Mouse (Mus musculus) layer of hippocampus, postnatal 14 days (tissue): ENCODE results near the gene Nell1. TPM values are rescaled to one million over a fixed set of nuclear protein-coding genes. Genes with fewer than 3 reads are reported as not detected.

Source experiments
- DNase-seq, 2 experiments: peaks; one replicate each; pipeline ENCODE4 v3.0.0; 2021 to 2022; ENCODE audit warnings: low spot score in 2 of 2, mixed read lengths in 1 of 2
- total RNA-seq, 2 experiments: library from RNA; stranded (reverse); gene quantifications; 2 replicates each; pipeline ENCODE4 v1.2.3; 2021

The Nell1 gene
- total RNA-seq, 2 experiments from 2014 or later = 57.7 to 66.7 TPM

GRCm38 (mm10) chr7:50241213-50241612 lies 266.5 kb downstream of the Nell1 start:
- no peak for DNase-seq

GRCm38 (mm10) chr7:50241634-50242273 lies 267.1 kb downstream of the Nell1 start:
- peak; percentile 79 to 95 for DNase-seq

GRCm38 (mm10) chr7:50253166-50253565 lies 278.5 kb downstream of the Nell1 start:
- DNase-seq = no peak

- DNase-seq = no peak
Observed at GRCm38 (mm10) chr7:50260016-50260415, 285.4 kb downstream of the Nell1 start.

GRCm38 (mm10) chr7:50295508-50295907 lies 320.8 kb downstream of the Nell1 start:
- no peak for DNase-seq

- DNase-seq = peak in 1 of 2 experiments; percentile 69
Observed at GRCm38 (mm10) chr7:50338226-50338625, 363.6 kb downstream of the Nell1 start.

GRCm38 (mm10) chr7:50338757-50339156 lies 364.1 kb downstream of the Nell1 start:
- DNase-seq = no peak

- DNase-seq = no peak
Observed at GRCm38 (mm10) chr7:50351564-50351963, 376.9 kb downstream of the Nell1 start.

GRCm38 (mm10) chr7:50357213-50357612 lies 382.5 kb downstream of the Nell1 start:
- DNase-seq = no peak

- DNase-seq = no peak
Observed at GRCm38 (mm10) chr7:50362039-50362438, 387.4 kb downstream of the Nell1 start.

- DNase-seq = peak; percentile 10 to 75
Observed at GRCm38 (mm10) chr7:50374876-50375275, 400.2 kb downstream of the Nell1 start.

GRCm38 (mm10) chr7:50410421-50410820 lies 435.8 kb downstream of the Nell1 start:
- no peak for DNase-seq

- no peak for DNase-seq
Observed at GRCm38 (mm10) chr7:50419976-50420375, 445.3 kb downstream of the Nell1 start.

- DNase-seq = no peak
Observed at GRCm38 (mm10) chr7:50422422-50423195, 447.9 kb downstream of the Nell1 start.

GRCm38 (mm10) chr7:50429725-50430124 lies 455.1 kb downstream of the Nell1 start:
- DNase-seq = no peak

- DNase-seq = peak; percentile 6 to 52
Observed at GRCm38 (mm10) chr7:50441237-50441636, 466.6 kb downstream of the Nell1 start.

GRCm38 (mm10) chr7:50447316-50447715 lies 472.7 kb downstream of the Nell1 start:
- DNase-seq = no peak

GRCm38 (mm10) chr7:50467742-50468141 lies 493.1 kb downstream of the Nell1 start:
- no peak for DNase-seq

- DNase-seq = peak in 1 of 2 experiments; percentile 22
Observed at GRCm38 (mm10) chr7:50470555-50470954, 495.9 kb downstream of the Nell1 start.

GRCm38 (mm10) chr7:50482011-50482410 lies 507.3 kb downstream of the Nell1 start:
- peak in 1 of 2 experiments; percentile 15 for DNase-seq

- DNase-seq = peak; percentile 57 to 65
Observed at GRCm38 (mm10) chr7:50485304-50485703, 510.6 kb downstream of the Nell1 start.

- no peak for DNase-seq
Observed at GRCm38 (mm10) chr7:50486884-50487420, 512.3 kb downstream of the Nell1 start.
